Mouse (Mus musculus): ENCODE measurements around the gene Gspt1.

Gene Gspt1

GRCm38 (mm10) chr16:11202571-11203554, 51.3 kb downstream of the Gspt1 start, which contains the start of gene Rsl1d1:
Rsl1d1 (minus strand) TSS chr16:11203331.
- peak; percentile 96 for DNase-seq (ENCODE audit: low spot score)

GRCm38 (mm10) chr16:11201740-11202394, 52.3 kb downstream of the Gspt1 start:
- no peak for DNase-seq (ENCODE audit: low spot score)

GRCm38 (mm10) chr16:11200247-11200646, 53.9 kb downstream of the Gspt1 start:
- no peak for DNase-seq (ENCODE audit: low spot score)

GRCm38 (mm10) chr16:11198467-11198866, 55.7 kb downstream of the Gspt1 start:
- peak; percentile 45 for DNase-seq (ENCODE audit: low spot score)

GRCm38 (mm10) chr16:11197052-11197451, 57.1 kb downstream of the Gspt1 start:
- no peak for DNase-seq (ENCODE audit: low spot score)

- no peak for DNase-seq (ENCODE audit: low spot score)
Measured at GRCm38 (mm10) chr16:11193231-11193630, 60.9 kb downstream of the Gspt1 start.

- peak; percentile 15 for DNase-seq (ENCODE audit: low spot score)
Measured at GRCm38 (mm10) chr16:11190150-11190549, 64.0 kb downstream of the Gspt1 start.

- no peak for DNase-seq (ENCODE audit: low spot score)
Measured at GRCm38 (mm10) chr16:11177404-11177803, 76.7 kb downstream of the Gspt1 start.

GRCm38 (mm10) chr16:11176884-11177244, 77.3 kb downstream of the Gspt1 start:
- no peak for DNase-seq (ENCODE audit: low spot score)

- peak; percentile 93 for DNase-seq (ENCODE audit: low spot score)
Measured at GRCm38 (mm10) chr16:11176208-11176883, 77.8 kb downstream of the Gspt1 start, which contains the start of gene Zc3h7a. Zc3h7a (minus strand) TSS chr16:11176393.

- peak; percentile 74 for DNase-seq (ENCODE audit: low spot score)
Measured at GRCm38 (mm10) chr16:11175489-11176207, 78.5 kb downstream of the Gspt1 start.

GRCm38 (mm10) chr16:11175100-11175488, 79.0 kb downstream of the Gspt1 start:
- no peak for DNase-seq (ENCODE audit: low spot score)

GRCm38 (mm10) chr16:11174671-11175081, 79.4 kb downstream of the Gspt1 start:
- DNase-seq (ENCODE audit: low spot score): peak; percentile 68

GRCm38 (mm10) chr16:11171679-11172078, 82.4 kb downstream of the Gspt1 start:
- no peak for DNase-seq (ENCODE audit: low spot score)
